Mouse (Mus musculus) lung, embryonic 16.5 days (tissue): Measurements from ENCODE around the gene Nup210. TPM values are rescaled to one million over a fixed set of nuclear protein-coding genes. Genes with fewer than 3 reads are reported as not detected.
A peak's percentile ranks its signal among the peaks of the same experiment; 100 is the strongest.

Source experiments
- ATAC-seq: fragments of 200-750 bp; cut with Nextera tagmentation; 2 replicates; pipeline ENCODE4 v1.8.0; 2017; ENCODE audit warnings: low read depth, mild to moderate bottlenecking, moderate library complexity
- H3K27ac ChIP-seq: fragments of 300-500 bp; sonication (generic); 2 replicates; pipeline ENCODE4 v1.5.1; 2014; ENCODE audit warnings: mild to moderate bottlenecking, control low read depth, low read length
- H3K27me3 ChIP-seq: fragments of 300-500 bp; sonication (generic); 2 replicates; pipeline ENCODE4 v1.6.1; 2014; ENCODE audit warnings: low read depth, low read length, mixed read lengths; ENCODE audit not compliant: control insufficient read depth, insufficient read depth
- H3K36me3 ChIP-seq: fragments of 300-500 bp; sonication (generic); 2 replicates; pipeline ENCODE4 v1.6.1; 2014; ENCODE audit warnings: low read length; ENCODE audit not compliant: control insufficient read depth, insufficient read depth
- H3K4me1 ChIP-seq: fragments of 300-500 bp; sonication (generic); replicated peaks from 2 replicates; pipeline ENCODE4 v1.6.1; 2014; ENCODE audit warnings: low read length, mixed read lengths; ENCODE audit not compliant: control insufficient read depth, insufficient read depth
- H3K4me2 ChIP-seq: fragments of 300-500 bp; sonication (generic); 2 replicates; pipeline ENCODE4 v1.6.1; 2014; ENCODE audit warnings: low read depth, low read length, control low read depth
- H3K4me3 ChIP-seq: fragments of 300-500 bp; sonication (generic); 2 replicates; pipeline ENCODE4 v1.5.1; 2014; ENCODE audit warnings: mild to moderate bottlenecking, low read length, control low read depth
- H3K9ac ChIP-seq: fragments of 300-500 bp; sonication (generic); 2 replicates; pipeline ENCODE4 v1.6.1; 2014; ENCODE audit warnings: low read length, control low read depth
- H3K9me3 ChIP-seq: fragments of 300-500 bp; sonication (generic); 2 replicates; pipeline ENCODE4 v1.6.1; 2016; ENCODE audit warnings: low read length; ENCODE audit not compliant: control insufficient read depth
- WGBS: fragments of 180-500 bp; shearing (Covaris S2); extraction: QIAGEN DNeasy Blood & Tissue Kit; methylation state at CpG from one replicate; pipeline ENCODE4 v1.1.7; 2014; 5-methylcytosine and 5-hydroxymethylcytosine counted together
- polyA plus RNA-seq: library from polyadenylated mRNA; unstranded; fragments of >200 nt; fragmentation: Nextera tagmentation; extraction: Ambion mirVana; gene quantifications from 2 replicates; pipeline ENCODE4 v1.2.1, GENCODE M21; 2015

Nup210 gene
- polyA plus RNA-seq, 1 experiment from 2014 or later: 29.0 TPM

GRCm38 (mm10) chr6:91100621-91101020, 16.0 kb downstream of the Nup210 start:
- no peak overlapping the region for H3K4me3 ChIP-seq
- H3K9ac ChIP-seq: no peak overlapping the region
- no peak overlapping the region for H3K4me2 ChIP-seq
- no peak overlapping the region for H3K27ac ChIP-seq
- H3K27me3 ChIP-seq: no peaks in the 10 kb centered on the region
- 0 out of 2 replicates have a peak, but pooled peaks have one; percentile 41 for ATAC-seq
- H3K9me3 ChIP-seq: no peaks in the 10 kb centered on the region
- no peaks in the 10 kb centered on the region for H3K36me3 ChIP-seq
- no peaks in the 10 kb centered on the region for H3K4me1 ChIP-seq
- 63% methylated on average over 5 of the region's 5 CpGs for WGBS

GRCm38 (mm10) chr6:91097879-91098278, 18.8 kb downstream of the Nup210 start:
- H3K4me2 ChIP-seq: no peak overlapping the region
- no peaks in the 10 kb centered on the region for H3K9me3 ChIP-seq
- H3K9ac ChIP-seq: no peak overlapping the region
- no peak overlapping the region for H3K4me3 ChIP-seq
- no peak for ATAC-seq
- no peaks in the 10 kb centered on the region for H3K36me3 ChIP-seq
- no peaks in the 10 kb centered on the region for H3K4me1 ChIP-seq
- 93% methylated on average over 3 of the region's 3 CpGs for WGBS
- H3K27me3 ChIP-seq: no peaks in the 10 kb centered on the region
- H3K27ac ChIP-seq: no peak overlapping the region

GRCm38 (mm10) chr6:91095072-91095601, 21.5 kb downstream of the Nup210 start:
- Histone ChIP-seq H3K27me3 (no peaks in the 10 kb centered on the region), H3K4me2 (no peak overlapping the region), H3K4me1 (no peaks in the 10 kb centered on the region), H3K36me3 (no peaks in the 10 kb centered on the region), H3K4me3 (no peak overlapping the region), H3K9me3 (no peaks in the 10 kb centered on the region), H3K9ac (no peak overlapping the region), H3K27ac (no peak overlapping the region)
- no peak for ATAC-seq
- 91% methylated on average over 2 of the region's 2 CpGs for WGBS

- Histone ChIP-seq H3K9me3 (no peaks in the 10 kb centered on the region), H3K4me3 (no peak overlapping the region), H3K4me1 (no peaks in the 10 kb centered on the region), H3K9ac (no peak overlapping the region), H3K4me2 (no peak overlapping the region), H3K36me3 (0 out of 2 replicates have a peak, but pooled peaks cover 2% of the 10 kb centered on the region), H3K27me3 (no peaks in the 10 kb centered on the region), H3K27ac (no peak overlapping the region)
- no peak for ATAC-seq
- WGBS: 69% methylated on average over 10 of the region's 10 CpGs
Observed at GRCm38 (mm10) chr6:91092216-91092899, 24.3 kb downstream of the Nup210 start.

DNA sequence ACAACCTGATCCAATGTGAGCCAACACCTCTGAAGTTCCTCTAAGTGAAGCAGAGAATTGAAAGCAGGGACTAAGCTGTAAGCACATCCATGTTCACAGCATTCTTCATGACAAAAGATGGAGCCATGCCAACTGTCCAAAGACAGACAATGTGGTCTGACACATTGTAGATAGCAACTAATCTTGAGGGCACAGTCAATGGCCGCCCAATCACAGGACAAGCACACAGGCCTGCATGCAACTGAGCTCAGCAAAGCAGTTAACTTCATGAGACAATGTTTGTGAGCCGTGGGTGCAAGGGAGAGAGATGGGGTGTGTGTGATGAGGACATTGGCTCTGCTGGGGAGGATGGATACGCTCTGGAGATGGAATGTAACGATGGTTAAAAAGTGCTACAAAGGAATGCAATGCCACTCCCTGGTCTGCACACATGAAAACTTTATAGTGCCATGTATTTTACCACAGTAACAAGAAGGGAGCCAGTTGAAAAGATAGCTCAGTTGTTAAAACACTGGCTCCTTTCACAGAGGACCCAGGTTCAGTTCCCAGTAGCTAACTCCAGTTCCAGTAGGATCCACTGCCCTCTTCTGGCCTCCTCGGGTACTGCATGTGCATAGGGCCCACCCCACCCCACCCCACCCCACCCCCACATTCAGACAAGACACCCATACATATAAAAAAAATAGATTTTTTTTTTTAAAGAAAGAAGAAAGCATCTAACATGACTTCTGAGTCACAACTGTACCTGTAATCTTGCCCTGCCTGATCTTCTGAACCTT, 31.3 kb downstream of the Nup210 start:
- Histone ChIP-seq H3K9ac (no peak overlapping the region), H3K9me3 (no peaks in the 10 kb centered on the region), H3K4me3 (no peak overlapping the region), H3K36me3 (0 out of 2 replicates have a peak, but pooled peaks cover 2% of the 10 kb centered on the region), H3K27me3 (no peaks in the 10 kb centered on the region), H3K4me1 (no peaks in the 10 kb centered on the region), H3K4me2 (no peak overlapping the region), H3K27ac (no peak overlapping the region)
- ATAC-seq: no peak
- WGBS: 60% methylated on average over 5 of the region's 5 CpGs

DNA sequence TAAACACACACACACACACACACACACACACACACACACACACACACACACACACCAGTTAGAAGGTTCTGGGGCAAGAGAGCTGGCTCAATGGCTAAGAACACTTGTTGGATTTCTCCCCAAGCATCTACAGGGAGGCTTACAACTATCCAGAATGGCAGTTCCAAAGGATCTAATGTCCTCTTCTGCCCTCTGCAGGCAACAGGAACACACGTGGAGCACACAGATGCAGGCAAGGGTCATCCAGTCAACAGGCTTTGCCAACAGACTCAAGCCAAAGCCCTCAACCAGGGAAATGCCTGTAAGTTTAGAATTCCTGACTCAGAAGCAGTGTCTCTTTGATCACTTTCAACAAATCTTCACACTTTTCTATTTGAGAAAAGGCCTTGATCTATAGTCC, 36.6 kb downstream of the Nup210 start:
- Histone ChIP-seq H3K4me3 (no peak overlapping the region), H3K36me3 (no peaks in the 10 kb centered on the region), H3K9me3 (no peaks in the 10 kb centered on the region), H3K27me3 (no peaks in the 10 kb centered on the region), H3K27ac (no peak overlapping the region), H3K9ac (no peak overlapping the region), H3K4me2 (no peak overlapping the region), H3K4me1 (no peaks in the 10 kb centered on the region)
- no peak for ATAC-seq
- WGBS: 27% methylated on average over 1 of the region's 1 CpGs

- peaks cover 7% of the 10 kb centered on the region for H3K36me3 ChIP-seq
- no peak overlapping the region for H3K9ac ChIP-seq
- 74% methylated on average over 9 of the region's 9 CpGs for WGBS
- H3K27me3 ChIP-seq: no peaks in the 10 kb centered on the region
- no peak overlapping the region for H3K4me3 ChIP-seq
- no peaks in the 10 kb centered on the region for H3K9me3 ChIP-seq
- H3K4me2 ChIP-seq: no peak overlapping the region
- no peaks in the 10 kb centered on the region for H3K4me1 ChIP-seq
- peak; percentile 43; the same call in 1 of the 2 replicates for ATAC-seq
- no peak overlapping the region for H3K27ac ChIP-seq
Observed at GRCm38 (mm10) chr6:91076249-91076648, 40.4 kb downstream of the Nup210 start.

- 70% methylated on average over 1 of the region's 1 CpGs for WGBS
- no peaks in the 10 kb centered on the region for H3K9me3 ChIP-seq
- no peak for ATAC-seq
Observed at GRCm38 (mm10) chr6:91068511-91068910, 48.1 kb downstream of the Nup210 start.

GRCm38 (mm10) chr6:91067048-91067447, 49.6 kb downstream of the Nup210 start:
- Histone ChIP-seq H3K9me3 (no peaks in the 10 kb centered on the region), H3K9ac (no peak overlapping the region), H3K27ac (no peak overlapping the region), H3K27me3 (no peaks in the 10 kb centered on the region), H3K4me1 (no peaks in the 10 kb centered on the region), H3K36me3 (no peaks in the 10 kb centered on the region; the same call in 1 of the 2 replicates), H3K4me2 (no peak overlapping the region), H3K4me3 (no peak overlapping the region)
- 78% methylated on average over 3 of the region's 3 CpGs for WGBS
- ATAC-seq: no peak

More at GRCm38 (mm10) chr6:91068511-91068910, 48.1 kb downstream of the Nup210 start:
- no peak overlapping the region for H3K4me3 ChIP-seq
- no peaks in the 10 kb centered on the region for H3K4me1 ChIP-seq
- H3K9ac ChIP-seq: no peak overlapping the region
- H3K27me3 ChIP-seq: no peaks in the 10 kb centered on the region
- H3K27ac ChIP-seq: no peak overlapping the region
- peaks cover 7% of the 10 kb centered on the region for H3K36me3 ChIP-seq
- no peak overlapping the region for H3K4me2 ChIP-seq
